Mouse (Mus musculus) cerebellum, adult 2 months (tissue): ENCODE results near the gene Kalrn.

Experiments
- CTCF ChIP-seq: fragments of 200-500 bp; IDR thresholded peaks from 2 replicates; pipeline ENCODE4 v1.5.1; 2011; ENCODE audit warnings: low read depth, mild to moderate bottlenecking, control low read depth, low read length, moderate library complexity, borderline replicate concordance; ENCODE audit not compliant: insufficient read depth
- POLR2A ChIP-seq: fragments of 200-500 bp; IDR thresholded peaks from 2 replicates; pipeline ENCODE4 v1.6.1; 2011; ENCODE audit warnings: low read length, control low read depth, borderline replicate concordance; ENCODE audit not compliant: insufficient read depth

DNA sequence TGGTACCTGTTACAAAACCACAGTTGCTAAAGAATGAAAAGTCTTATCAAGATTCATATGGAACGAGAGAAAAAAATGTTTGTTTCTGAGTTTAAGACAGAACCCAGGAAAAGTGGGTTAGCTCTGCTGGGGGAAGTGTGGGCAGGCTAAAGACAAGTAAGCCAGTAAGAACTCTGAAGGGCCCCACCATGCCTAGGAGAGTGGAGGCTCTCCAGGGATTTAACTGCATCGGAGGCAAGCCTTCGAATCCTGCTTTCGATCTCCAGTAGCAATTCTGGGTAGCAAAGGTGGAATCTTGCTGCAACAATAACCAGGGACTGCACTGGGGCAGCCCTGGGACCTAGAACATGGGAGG is 526.3 kb downstream of the Kalrn start:
- TF ChIP-seq POLR2A (no peak), CTCF (no peak)
